Mouse (Mus musculus) embryonic facial prominence, embryonic 13.5 days (tissue): Measurements from ENCODE around the gene Wnt10a. TPM values are rescaled to one million over a fixed set of nuclear protein-coding genes. Genes with fewer than 3 reads are reported as not detected.

Experiments
- ATAC-seq: fragments of 200-750 bp; cut with Nextera tagmentation; 2 replicates; pipeline ENCODE4 v1.8.0; 2017; ENCODE audit warnings: low read depth; ENCODE audit not compliant: insufficient number of reproducible peaks, insufficient read depth, low FRiP score, low TSS enrichment
- H3K27ac ChIP-seq: fragments of 300-500 bp; sonication (generic); 2 replicates; pipeline ENCODE4 v1.5.1; 2015; ENCODE audit warnings: moderate library complexity, mild to moderate bottlenecking, inconsistent platforms
- H3K27me3 ChIP-seq: fragments of 300-500 bp; sonication (generic); 2 replicates; pipeline ENCODE4 v1.6.1; 2015; ENCODE audit warnings: mild to moderate bottlenecking, inconsistent platforms
- H3K36me3 ChIP-seq: fragments of 300-500 bp; sonication (generic); 2 replicates; pipeline ENCODE4 v1.6.1; 2015; ENCODE audit warnings: mild to moderate bottlenecking, inconsistent platforms
- H3K4me1 ChIP-seq: fragments of 300-500 bp; sonication (generic); 2 replicates; pipeline ENCODE4 v1.6.1; 2015; ENCODE audit warnings: inconsistent platforms
- H3K4me2 ChIP-seq: fragments of 300-500 bp; sonication (generic); 2 replicates; pipeline ENCODE4 v1.6.1; 2015; ENCODE audit warnings: moderate library complexity, mild to moderate bottlenecking, inconsistent platforms
- H3K4me3 ChIP-seq: fragments of 300-500 bp; sonication (generic); 2 replicates; pipeline ENCODE4 v1.5.1; 2015; ENCODE audit warnings: mild to moderate bottlenecking, inconsistent platforms
- H3K9ac ChIP-seq: fragments of 300-500 bp; sonication (generic); 2 replicates; pipeline ENCODE4 v1.6.1; 2015; ENCODE audit warnings: mild to moderate bottlenecking, inconsistent platforms
- H3K9me3 ChIP-seq: fragments of 300-500 bp; sonication (generic); 2 replicates; pipeline ENCODE4 v1.6.1; 2016; ENCODE audit warnings: inconsistent platforms
- WGBS: fragments of 180-500 bp; shearing (Covaris S2); methylation state at CpG from one replicate; pipeline ENCODE4 v1.1.7; 2015; ENCODE audit warnings: mixed read lengths; 5-methylcytosine and 5-hydroxymethylcytosine counted together
- polyA plus RNA-seq: library from polyadenylated mRNA; unstranded; fragments of >200 nt; fragmentation: Nextera tagmentation; extraction: Ambion mirVana; gene quantifications from 2 replicates; pipeline ENCODE4 v1.2.1, GENCODE M21; 2015

Gene Wnt10a
- polyA plus RNA-seq, 1 experiment from 2014 or later, result 6.9 TPM

DNA sequence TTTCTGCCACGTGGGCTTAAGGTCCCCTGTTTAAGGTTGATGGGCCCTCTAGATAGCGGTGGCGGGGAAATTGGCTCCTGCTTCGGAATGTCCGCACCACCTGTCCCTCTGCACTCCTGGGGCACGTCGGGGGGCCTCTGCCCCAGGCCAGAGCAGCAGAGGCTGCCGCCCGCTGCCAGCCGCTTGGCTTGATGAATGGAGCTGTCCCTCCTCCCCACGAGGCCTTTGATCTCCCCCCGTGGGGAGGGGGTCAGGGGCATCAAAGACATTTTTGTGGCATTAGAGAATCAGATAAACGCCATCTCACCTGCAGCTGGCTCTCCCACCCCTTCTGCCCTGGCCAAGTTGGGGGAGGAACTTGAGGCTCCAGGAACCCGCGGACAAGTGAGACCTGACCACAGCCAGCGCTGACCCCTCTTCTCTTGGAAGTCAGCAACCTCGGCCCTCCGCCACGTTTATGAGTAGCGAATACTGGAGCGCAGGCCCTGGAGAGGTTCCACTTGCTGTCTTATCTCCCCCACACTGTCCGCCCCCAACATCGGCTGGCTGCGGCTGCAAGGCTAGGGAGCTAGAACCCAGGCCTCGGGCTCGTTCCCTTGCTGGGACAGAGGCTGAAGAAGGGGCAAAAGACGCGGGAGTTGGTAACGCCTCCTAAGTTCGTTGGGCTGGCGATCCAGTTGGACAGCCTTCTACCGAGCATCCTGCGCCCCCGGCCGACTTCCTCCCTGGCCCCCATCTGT is 20.4 kb upstream of the Wnt10a start:
- peak overlapping the region; percentile 44; the same call in 1 of the 2 replicates for H3K27ac ChIP-seq
- 2% methylated on average over 35 of the region's 35 CpGs for WGBS
- ATAC-seq, result no peak

DNA sequence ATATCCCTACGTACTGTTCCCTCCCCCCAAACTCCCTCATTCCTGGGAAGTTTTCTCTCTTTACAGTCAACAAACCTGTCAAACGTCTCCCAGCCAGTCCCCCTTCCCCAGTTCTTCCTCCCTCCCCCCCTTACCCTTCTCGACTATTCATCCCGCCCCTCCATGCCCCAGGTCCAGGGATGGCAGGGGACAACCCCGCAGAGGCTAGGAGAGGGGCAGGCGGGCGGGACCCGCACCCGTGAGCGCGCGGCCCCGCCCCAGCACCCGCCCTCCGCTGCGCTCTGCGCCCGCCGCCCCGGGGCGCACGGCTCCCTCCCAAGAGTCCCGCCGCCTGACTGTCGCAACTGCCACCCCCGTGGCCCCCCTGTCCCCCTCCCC is 19.9 kb upstream of the Wnt10a start:
- peaks cover 94% of the 10 kb centered on the region for H3K27me3 ChIP-seq
- peaks cover 54% of the 10 kb centered on the region for H3K4me1 ChIP-seq
- peak overlapping the region; percentile 73 for H3K9ac ChIP-seq
- no peaks in the 10 kb centered on the region for H3K36me3 ChIP-seq
- peak overlapping the region; percentile 56 for H3K4me3 ChIP-seq
- 0% methylated on average over 24 of the region's 26 CpGs for whole genome bisulfite sequencing
- H3K9me3 ChIP-seq, result no peaks in the 10 kb centered on the region
- 0 out of 2 replicates have a peak overlapping the region, but pooled peaks have one; percentile 44 for H3K27ac ChIP-seq
- ATAC-seq, result peak; percentile 53; the same call in 1 of the 2 replicates
- peak overlapping the region; percentile 93 for H3K4me2 ChIP-seq

More for the DNA sequence above, 20.4 kb upstream of the Wnt10a start:
- Histone ChIP-seq H3K9me3 (no peaks in the 10 kb centered on the region), H3K4me2 (peak overlapping the region; percentile 93), H3K4me3 (peak overlapping the region; percentile 56), H3K9ac (peak overlapping the region; percentile 73), H3K27me3 (peaks cover 90% of the 10 kb centered on the region), H3K4me1 (peaks cover 50% of the 10 kb centered on the region), H3K36me3 (no peaks in the 10 kb centered on the region)

DNA sequence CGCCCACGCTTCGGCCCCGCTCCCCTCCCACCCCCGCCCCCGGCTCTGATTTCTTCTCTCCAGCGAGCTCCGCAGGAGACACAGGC is 19.6 kb upstream of the Wnt10a start, which contains the start of gene Wnt6:
Gene Wnt6 (plus strand): TSS at position 48 of the 86 bp plus-strand sequence.
- Histone ChIP-seq H3K36me3 (no peaks in the 10 kb centered on the region), H3K4me2 (peak within 1 kb of the TSS; percentile 93), H3K4me1 (peaks cover 55% of the 10 kb centered on the region), H3K27ac (peak within 1 kb of the TSS; percentile 51; the same call in 1 of the 2 replicates), H3K9ac (peak within 1 kb of the TSS; percentile 73), H3K27me3 (peaks cover 94% of the 10 kb centered on the region), H3K4me3 (peak within 1 kb of the TSS; percentile 56), H3K9me3 (no peaks in the 10 kb centered on the region)
- WGBS, result no CpG with 5 or more reads among the region's 8 CpGs
- no peak for ATAC-seq

GRCm38 (mm10) chr1:74771931-74772620 is 19.2 kb upstream of the Wnt10a start:
- H3K27ac ChIP-seq, result peak overlapping the region; percentile 51; the same call in 1 of the 2 replicates
- peak overlapping the region; percentile 93 for H3K4me2 ChIP-seq
- ATAC-seq, result no peak
- H3K4me3 ChIP-seq, result peak overlapping the region; percentile 56
- no peaks in the 10 kb centered on the region for H3K9me3 ChIP-seq
- H3K4me1 ChIP-seq, result peaks cover 58% of the 10 kb centered on the region
- WGBS, result under 1% methylated on average over 36 of the region's 51 CpGs
- H3K36me3 ChIP-seq, result no peaks in the 10 kb centered on the region
- peaks cover 94% of the 10 kb centered on the region for H3K27me3 ChIP-seq
- peak overlapping the region; percentile 73 for H3K9ac ChIP-seq

DNA sequence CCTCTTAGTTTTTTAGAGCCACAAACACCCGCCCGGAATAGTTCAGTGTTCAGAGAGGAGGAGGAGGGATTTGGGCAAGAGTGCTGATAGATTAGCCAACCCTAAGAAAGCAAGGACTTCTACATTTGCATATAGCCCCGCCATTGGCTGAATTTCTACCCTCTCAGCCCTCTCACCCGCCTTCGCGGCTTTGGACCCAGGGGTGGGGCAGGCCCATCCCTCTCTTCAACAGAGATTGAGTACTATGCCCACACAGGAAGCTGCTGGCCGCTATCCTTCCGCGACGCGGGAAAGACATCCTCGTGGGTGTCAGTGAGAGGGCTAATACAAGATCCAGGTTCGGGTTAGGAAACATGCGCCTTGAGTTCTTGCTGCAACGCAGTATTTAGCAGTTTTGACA is 18.2 kb upstream of the Wnt10a start:
- no peak overlapping the region for H3K27ac ChIP-seq
- no peaks in the 10 kb centered on the region for H3K36me3 ChIP-seq
- H3K4me2 ChIP-seq, result peak overlapping the region; percentile 93
- H3K4me1 ChIP-seq, result peaks cover 56% of the 10 kb centered on the region
- H3K9me3 ChIP-seq, result no peaks in the 10 kb centered on the region
- peak overlapping the region; percentile 56 for H3K4me3 ChIP-seq
- H3K27me3 ChIP-seq, result peaks cover 96% of the 10 kb centered on the region
- peak; percentile 85 for ATAC-seq
- H3K9ac ChIP-seq, result 0 out of 2 replicates have a peak overlapping the region, but pooled peaks have one; percentile 73
- under 1% methylated on average over 15 of the region's 15 CpGs for WGBS

DNA sequence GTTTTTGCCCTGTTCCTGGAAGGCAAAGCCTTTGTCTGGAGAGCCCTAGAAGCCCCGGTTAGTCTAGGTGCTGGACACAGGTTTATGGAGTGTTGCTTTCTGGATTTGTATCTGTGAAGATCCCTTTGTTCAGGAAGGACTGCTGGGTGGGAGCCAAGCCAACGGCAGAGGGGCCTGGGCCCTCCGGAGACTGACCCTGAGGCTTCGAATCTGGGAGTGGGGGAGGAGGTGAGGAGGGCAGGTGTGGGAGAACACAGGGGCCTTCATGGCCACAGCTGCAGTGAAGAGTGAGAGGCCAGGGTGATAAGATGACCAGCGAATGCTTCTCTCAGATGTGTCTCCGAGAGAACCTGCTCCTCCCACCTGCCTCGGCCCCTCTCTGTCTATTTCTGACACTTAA is 17.3 kb upstream of the Wnt10a start:
- no peak overlapping the region for H3K9ac ChIP-seq
- no peaks in the 10 kb centered on the region for H3K9me3 ChIP-seq
- H3K36me3 ChIP-seq, result no peaks in the 10 kb centered on the region
- H3K4me1 ChIP-seq, result peaks cover 51% of the 10 kb centered on the region
- 14% methylated on average over 7 of the region's 7 CpGs for WGBS
- H3K27me3 ChIP-seq, result peaks cover 97% of the 10 kb centered on the region
- no peak overlapping the region for H3K27ac ChIP-seq
- no peak for ATAC-seq
- H3K4me2 ChIP-seq, result peak overlapping the region; percentile 93
- peak overlapping the region; percentile 56 for H3K4me3 ChIP-seq

DNA sequence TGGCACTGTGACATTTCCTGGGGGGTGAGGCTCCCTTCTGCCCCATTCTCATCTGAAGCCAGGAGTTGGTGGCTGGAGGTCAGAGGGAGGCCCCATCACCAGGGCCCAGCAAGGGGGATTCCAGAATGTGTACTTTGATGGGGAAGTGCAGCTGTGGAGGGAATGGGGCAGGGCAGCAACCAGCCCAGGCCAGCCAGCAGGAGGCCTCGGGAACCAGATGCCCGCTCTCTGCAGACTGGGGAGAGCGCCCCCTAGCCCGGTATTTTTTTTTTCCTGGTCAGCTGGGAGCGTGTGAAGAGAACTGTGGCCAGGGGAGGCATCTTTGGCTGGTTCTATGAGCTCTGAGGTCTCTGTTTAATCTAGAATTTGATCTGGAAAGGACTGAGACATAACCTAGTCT is 15.5 kb upstream of the Wnt10a start:
- 11% methylated on average over 5 of the region's 5 CpGs for WGBS
- Histone ChIP-seq H3K4me3 (no peak overlapping the region), H3K9me3 (no peaks in the 10 kb centered on the region), H3K27me3 (peaks cover 92% of the 10 kb centered on the region), H3K9ac (0 out of 2 replicates have a peak overlapping the region, but pooled peaks have one; percentile 6), H3K36me3 (no peaks in the 10 kb centered on the region), H3K27ac (peak overlapping the region; percentile 28; the same call in 1 of the 2 replicates), H3K4me1 (peaks cover 35% of the 10 kb centered on the region), H3K4me2 (peak overlapping the region; percentile 93)
- ATAC-seq, result no peak

DNA sequence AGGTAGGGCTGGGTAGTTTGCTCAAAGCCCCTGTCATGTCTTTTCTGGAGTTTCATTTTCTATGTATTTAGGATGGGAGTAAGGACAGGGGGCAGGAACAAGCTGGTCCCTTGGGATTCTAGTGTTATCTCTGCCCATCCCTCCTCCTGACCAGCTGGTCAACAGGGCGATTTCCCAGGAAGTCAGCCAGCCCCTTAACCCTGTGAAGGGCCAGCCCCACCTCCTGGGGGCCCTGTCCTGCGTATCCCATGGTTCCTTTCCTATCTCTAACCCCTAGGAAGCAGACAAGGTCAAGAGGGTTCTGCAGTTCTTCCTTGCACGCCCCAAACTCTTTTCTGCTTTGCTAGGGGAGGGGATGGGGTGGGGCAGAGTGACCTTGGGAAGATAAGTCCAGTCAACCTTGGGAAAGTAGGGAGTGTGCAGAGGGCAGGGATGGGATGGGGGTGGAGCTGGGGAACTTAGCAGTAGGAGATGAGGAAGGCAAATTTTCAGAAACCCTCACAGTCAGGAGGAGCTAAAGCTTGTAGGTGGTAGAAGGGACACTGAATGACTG is 12.3 kb upstream of the Wnt10a start:
- H3K27ac ChIP-seq, result no peak overlapping the region
- no peak overlapping the region for H3K4me3 ChIP-seq
- H3K9me3 ChIP-seq, result no peaks in the 10 kb centered on the region
- no peak overlapping the region for H3K4me2 ChIP-seq
- H3K9ac ChIP-seq, result no peak overlapping the region
- H3K4me1 ChIP-seq, result peaks cover 32% of the 10 kb centered on the region
- H3K27me3 ChIP-seq, result peaks cover 95% of the 10 kb centered on the region
- H3K36me3 ChIP-seq, result no peaks in the 10 kb centered on the region
- no peak for ATAC-seq
- WGBS, result 28% methylated on average over 3 of the region's 3 CpGs

- WGBS, result 15% methylated on average over 13 of the region's 14 CpGs
- peaks cover 93% of the 10 kb centered on the region for H3K27me3 ChIP-seq
- H3K4me3 ChIP-seq, result no peak overlapping the region
- H3K9ac ChIP-seq, result no peak overlapping the region
- H3K4me2 ChIP-seq, result peak overlapping the region; percentile 24
- H3K9me3 ChIP-seq, result no peaks in the 10 kb centered on the region
- ATAC-seq, result no peak
- H3K36me3 ChIP-seq, result no peaks in the 10 kb centered on the region
- peaks cover 24% of the 10 kb centered on the region for H3K4me1 ChIP-seq
- no peak overlapping the region for H3K27ac ChIP-seq
These were observed 9.3 kb upstream of the Wnt10a start for GRCm38 (mm10) chr1:74782045-74782444.

- no peaks in the 10 kb centered on the region for H3K9me3 ChIP-seq
- no peak overlapping the region for H3K27ac ChIP-seq
- H3K4me1 ChIP-seq, result peaks cover 35% of the 10 kb centered on the region
- H3K9ac ChIP-seq, result peak overlapping the region; percentile 40; the same call in 1 of the 2 replicates
- 3% methylated on average over 10 of the region's 13 CpGs for WGBS
- peak overlapping the region; percentile 47 for H3K4me3 ChIP-seq
- no peak for ATAC-seq
- H3K4me2 ChIP-seq, result peak overlapping the region; percentile 81
- H3K27me3 ChIP-seq, result peaks cover 93% of the 10 kb centered on the region
- H3K36me3 ChIP-seq, result no peaks in the 10 kb centered on the region
These were observed 7.8 kb upstream of the Wnt10a start for GRCm38 (mm10) chr1:74783554-74783953.

DNA sequence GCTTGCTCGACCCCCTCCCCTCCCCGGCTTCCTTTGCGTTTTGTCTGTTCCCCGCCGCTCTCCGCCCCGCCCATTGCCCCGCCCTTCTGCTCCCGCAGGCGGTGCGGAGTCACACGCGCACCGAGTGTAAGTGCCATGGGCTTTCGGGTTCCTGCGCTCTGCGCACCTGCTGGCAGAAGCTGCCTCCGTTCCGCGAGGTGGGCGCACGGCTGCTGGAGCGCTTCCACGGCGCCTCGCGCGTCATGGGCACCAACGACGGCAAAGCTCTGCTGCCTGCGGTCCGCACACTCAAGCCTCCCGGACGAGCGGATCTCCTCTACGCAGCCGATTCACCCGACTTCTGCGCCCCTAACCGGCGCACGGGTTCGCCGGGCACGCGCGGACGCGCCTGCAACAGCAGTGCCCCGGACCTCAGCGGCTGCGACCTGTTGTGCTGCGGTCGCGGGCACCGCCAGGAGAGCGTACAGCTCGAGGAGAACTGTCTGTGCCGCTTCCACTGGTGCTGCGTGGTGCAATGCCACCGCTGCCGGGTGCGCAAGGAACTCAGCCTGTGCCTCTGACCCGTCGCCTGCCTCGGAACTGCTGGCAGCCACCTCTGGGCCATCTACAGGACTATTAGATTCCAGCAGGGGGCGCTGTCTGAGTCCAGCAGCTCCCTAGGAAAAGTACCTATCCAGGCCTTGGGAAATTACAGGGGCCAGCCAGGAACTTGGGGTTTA is 7.1 kb upstream of the Wnt10a start:
- Histone ChIP-seq H3K36me3 (no peaks in the 10 kb centered on the region), H3K27me3 (peaks cover 93% of the 10 kb centered on the region), H3K4me2 (peak overlapping the region; percentile 81), H3K27ac (no peak overlapping the region), H3K4me1 (peaks cover 42% of the 10 kb centered on the region), H3K9ac (peak overlapping the region; percentile 40), H3K4me3 (peak overlapping the region; percentile 47), H3K9me3 (no peaks in the 10 kb centered on the region)
- WGBS, result under 1% methylated on average over 65 of the region's 67 CpGs
- no peak for ATAC-seq
